Mouse (Mus musculus): ENCODE measurements around the gene Fpr3.
"Not testable (repeated sequence)": the region's sequence is repeated elsewhere in the genome, so short reads cannot be mapped to it uniquely, and the experiment has no call there.

Fpr3 gene

DNA sequence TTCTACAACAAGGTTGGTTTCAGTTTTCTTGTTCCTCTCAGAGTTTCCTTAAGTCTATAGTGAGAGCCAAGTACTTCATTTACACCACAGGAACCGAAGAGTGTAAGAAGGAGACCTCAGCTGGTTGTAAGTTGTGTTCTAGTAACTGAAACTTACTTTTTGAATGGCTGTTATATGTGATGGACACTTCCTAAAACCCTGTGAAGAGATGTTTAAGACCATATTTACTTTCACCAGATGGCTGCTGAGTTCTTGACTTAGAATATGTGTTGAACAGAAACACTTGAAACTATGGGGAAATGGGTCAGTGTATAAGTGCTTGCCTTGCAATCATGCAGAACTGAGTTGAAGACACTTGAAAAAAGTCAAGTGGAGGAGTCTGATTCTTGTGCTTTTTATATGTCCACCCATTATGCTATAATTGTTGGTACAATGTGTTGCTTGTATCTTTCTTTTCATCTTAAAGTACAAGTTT is at the start of gene Fpr3, which contains the start of gene Fpr2:
Fpr3 (plus strand) TSS at position 79 of the 475 bp plus-strand sequence.
Fpr2 (plus strand) TSS at position 51 of the 475 bp plus-strand sequence.
- in situ Hi-C loops (cut with MboI, MseI) = no loop called here

DNA sequence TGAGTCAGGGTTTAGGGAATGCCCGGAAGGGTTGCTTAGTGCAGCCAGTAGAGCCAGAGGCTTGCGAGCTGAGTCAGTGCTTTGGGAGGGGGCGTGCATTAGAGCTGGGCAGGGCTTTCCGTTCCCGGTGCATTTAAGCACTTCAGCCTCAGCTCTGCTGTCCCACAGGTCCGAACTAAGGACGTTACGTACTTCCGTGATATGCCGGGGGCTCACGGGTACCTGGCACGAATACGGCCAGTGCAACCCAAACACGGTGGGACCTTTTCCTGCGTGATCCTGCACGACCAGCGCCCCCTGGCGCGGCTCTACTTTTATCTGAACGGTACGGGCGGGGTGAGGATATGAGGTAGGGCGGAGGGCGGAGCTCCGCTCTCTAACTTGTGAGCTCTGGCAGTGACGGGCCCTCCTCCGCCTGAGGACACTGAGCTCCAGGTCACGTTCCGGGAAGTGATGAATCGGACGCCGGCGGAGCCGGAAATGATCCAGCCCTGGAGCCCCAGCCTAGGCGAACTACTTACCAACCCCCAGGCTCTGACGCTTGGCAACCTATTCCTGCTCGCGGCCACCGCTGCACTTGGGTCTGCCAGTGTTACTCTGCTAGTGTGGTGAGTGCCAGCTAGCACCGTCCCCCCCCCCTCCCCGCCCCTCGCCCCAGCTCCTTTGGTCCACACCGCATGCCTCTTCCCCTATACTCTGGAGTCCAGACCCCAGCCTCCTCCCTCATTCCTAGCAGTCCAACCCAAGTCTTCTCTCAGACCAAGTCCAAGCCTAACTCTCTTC is 49.5 kb upstream of the Fpr3 start:
- in situ Hi-C loops (cut with MboI, MseI) = no loop called here

DNA sequence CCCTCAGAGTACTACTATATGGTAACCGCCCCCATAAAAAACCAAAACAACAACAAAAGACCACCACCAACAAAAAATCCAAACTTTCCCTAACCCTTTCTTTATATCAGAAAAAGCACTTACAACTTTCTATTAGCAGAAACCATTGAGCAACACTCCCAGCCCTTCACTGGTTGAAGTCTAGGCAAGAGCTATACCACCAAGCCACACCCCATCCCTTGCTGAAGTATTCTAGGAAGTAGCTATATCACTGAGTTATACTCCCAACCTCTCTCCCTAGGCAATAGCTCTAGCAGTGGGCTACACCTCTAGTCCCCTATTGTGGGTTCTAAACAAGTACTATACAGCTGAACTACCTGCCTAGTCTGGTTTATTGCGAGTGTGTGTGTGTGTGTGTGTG is 48.4 kb upstream of the Fpr3 start:
- in situ Hi-C loops (cut with MboI, MseI) = no loop called here

DNA sequence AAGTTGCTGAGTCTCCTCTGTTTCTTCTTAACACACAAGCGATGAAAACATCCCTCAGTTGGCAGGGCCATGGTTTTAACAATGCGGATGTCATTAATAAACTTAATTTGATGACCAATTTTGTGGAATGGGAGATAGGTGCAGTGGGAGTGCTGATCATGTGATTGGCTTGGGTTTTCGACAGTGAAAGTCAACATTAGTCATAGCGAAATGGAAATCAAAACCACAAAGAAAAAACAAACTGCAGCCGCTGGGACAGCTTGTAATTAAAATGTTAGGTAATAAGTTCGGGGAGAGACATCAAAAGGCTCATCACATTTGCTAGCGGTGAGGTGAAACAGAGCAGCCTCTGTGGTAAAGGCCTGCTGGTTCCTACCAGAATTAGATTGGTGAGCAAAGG is 46.9 kb upstream of the Fpr3 start:
- in situ Hi-C loops (cut with MboI, MseI) = no loop called here

DNA sequence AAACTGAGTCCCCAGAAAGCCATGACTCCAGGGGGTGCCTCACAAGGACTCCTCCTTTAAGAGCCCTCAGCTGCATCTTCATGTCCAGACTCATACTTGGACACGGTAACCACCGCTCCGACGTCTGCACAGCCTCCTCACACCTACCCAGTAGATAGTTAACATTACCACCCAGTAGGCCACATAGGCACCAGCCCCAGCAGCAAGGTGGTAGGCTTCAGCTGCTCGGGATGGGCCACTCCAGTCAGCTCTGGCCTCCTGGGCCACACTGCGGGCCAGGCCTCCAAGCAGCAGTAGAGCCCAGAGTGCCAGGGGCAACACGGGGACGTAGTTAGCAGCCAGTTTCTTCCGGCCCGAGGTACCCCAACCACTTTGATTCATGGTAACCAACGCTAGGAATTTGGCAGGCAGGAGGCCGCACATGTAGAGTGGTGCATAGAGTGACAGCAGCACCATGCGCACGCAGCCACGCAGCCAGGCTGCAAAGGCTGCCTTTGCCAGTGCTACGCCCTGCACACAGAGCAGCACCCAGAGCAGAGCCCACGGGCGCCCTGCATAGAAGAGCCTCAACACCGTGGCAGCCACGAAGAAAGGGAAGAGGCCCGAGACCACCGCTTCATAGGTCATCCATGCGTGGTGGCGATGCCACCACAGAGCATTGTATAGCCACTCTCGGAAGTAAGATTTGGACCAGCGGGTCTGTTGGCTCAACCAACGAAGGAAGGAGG is 44.0 kb upstream of the Fpr3 start:
- in situ Hi-C loops (cut with MboI, MseI) = no loop called here

DNA sequence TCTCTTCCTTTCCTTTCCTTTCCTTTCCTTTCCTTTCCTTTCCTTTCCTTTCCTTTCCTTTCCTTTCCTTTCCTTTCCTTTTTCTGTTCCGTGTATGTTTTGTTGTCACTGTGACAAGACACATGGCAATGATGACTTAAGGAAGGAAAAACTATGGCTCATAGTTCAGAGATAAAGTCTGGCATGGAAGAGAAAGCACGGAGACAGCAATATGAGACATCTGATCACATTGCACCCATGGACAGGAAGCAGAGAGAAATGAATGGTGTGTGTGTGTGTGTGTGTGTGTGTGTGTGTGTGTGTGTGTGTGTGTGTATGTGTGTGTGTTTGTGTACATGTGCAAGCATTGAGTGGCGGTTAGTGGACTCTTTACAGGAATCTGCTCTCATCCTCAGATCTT is 43.0 kb upstream of the Fpr3 start:
- in situ Hi-C loops (cut with MboI, MseI) = not testable (repeated sequence)

DNA sequence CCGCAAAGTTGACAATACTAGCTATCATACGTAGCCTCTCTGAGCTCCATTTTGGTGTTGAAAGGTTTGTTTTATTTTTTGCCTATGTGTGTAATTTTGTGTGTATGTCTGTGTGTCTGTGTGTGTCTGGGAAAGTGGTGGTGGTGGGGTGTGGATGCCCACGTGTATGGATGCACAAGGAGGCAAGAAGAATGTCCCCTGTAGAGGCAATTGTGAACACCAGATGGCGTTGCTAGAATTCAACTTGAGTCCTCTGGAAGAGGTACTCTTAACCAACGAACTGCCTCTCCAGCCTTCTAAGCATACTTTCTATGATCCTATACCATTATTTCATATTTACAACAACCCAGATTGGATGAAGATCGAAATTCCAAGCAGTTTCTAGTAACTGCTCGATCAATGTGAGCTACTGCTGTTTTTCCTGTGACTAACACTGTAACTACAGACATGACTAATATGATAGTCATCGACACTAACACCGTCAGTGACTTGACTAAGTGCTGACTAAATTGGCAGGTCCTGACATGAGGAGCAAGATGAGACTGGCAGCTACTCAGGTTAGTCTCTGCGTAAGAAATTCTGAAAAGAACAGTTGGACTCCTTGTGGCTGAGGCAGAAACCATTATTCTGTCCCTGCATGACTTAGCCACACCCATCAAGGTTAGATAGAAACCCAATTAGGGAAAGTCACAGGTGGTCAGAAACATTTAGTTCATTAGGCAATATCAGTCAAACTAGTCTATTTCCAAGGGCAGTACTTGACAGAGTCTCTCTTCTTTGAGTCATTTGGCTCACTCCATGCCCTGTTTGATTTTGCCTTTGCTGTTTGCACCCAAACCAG is 42.2 kb upstream of the Fpr3 start:
- in situ Hi-C loops (cut with MboI, MseI) = no loop called here

DNA sequence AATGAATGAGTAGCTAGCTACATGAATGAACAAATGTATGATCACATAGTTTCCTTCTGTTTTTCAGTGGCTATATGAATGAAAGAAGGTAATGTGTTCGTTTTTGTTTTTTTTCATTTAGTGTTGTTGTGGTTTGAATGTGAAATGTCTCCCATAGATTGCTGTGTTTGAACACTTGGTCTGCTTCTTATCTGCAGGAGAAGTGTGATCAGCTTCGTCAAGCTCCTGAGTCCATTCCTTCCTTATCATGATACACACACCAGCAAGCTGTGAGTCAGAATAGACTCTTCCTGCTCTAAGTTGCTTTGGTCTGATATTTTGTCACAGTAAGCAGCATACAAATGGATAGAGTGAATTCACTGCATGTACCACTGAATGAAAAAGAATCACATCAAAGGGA is 38.7 kb upstream of the Fpr3 start:
- in situ Hi-C loops (cut with MboI, MseI) = no loop called here

DNA sequence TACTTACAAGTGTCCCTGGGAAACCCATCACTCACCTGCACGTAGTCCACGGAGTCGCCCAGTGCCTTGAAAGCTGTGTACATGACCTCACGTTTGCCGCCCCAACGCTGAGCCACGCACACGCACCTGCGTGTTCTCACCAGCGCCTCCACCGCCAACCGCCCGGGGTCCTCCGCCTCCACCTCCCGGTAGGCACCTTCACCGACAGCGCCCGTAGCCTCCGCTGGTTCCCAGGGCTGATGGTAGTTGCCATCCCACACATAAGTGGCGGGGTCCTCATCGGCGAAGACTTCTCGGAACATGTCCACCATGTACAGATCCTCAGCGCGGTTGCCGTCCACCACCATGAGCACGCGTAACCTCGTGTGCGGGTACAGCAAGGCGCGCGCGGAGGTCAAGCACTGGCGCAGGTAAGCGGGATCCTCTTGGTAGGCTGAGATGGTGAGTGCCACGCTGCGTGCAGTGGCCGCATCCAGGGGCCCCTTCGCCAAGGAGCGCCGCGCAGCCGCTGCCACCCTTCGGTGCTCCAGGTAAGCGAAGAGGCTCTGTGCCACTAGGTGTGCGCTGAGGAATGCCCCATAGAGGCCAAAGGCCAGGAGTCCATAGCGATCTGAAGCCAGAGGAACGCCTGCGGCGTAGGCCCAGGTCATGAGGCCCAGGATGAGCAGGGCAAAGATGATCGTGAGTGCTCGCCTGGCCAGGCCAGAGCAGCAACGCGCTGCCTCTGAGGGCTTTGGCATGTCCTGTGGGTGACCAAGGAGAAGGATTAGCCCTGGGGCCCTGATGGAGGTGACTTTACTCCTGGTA is 37.5 kb upstream of the Fpr3 start:
- in situ Hi-C loops (cut with MboI, MseI) = no loop called here

DNA sequence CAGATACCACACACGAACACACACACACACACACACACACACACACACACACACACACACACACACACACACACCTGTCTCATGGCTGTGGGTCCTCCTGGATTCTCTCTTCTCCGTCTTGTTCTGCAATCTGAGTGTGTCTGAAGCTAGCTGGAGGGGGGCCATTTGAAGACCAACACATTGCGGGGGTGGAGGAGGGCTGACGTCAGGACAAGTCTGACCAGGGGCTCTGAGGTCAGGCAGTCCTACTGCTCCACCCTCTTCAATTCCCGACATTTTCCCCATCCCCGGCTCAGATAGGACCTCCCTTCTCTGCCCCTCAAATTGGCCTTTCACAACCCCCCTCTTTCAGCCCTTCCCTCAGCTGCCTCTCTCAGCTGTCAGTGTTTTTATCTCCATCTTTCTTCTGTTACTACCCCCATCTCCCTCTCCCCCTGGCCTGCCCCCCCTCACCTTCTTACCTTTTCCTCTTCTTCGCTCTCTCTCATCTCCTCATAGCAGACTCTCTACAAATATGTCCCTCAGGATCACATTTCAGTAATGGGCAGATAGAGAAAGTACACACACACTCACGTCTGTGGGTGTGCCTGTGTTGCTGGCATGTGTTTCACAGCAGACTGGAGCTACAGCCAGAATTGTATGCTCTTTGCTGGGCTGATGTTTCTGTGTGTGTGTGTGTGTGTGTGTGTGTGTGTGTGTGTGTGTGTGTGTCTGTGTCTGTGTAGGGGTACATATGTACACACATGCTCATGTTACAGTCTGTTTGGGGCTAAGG is 32.4 kb upstream of the Fpr3 start, which contains the start of gene Has1:
Has1 (minus strand) TSS at position 142 of the 775 bp plus-strand sequence.
- in situ Hi-C loops (cut with MboI, MseI) = no loop called here

DNA sequence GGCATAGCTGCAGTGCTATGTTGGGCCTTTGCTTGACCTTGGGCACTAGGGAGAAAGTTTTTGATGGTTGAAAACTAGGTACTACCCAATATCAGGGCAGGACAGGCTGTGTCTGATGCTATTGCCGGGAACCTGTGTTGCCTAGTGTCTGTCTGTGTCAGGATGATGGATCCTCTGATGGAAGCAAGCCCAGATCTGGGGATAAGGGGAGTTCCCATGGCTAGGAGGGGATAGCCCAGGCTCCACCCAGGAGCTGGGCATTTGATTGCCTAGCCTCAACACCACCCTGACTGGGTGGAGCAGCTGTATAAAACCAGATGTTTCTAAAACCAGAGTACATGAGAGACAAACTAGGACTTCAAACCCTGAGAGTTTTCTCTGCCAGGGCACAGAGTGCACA is 31.0 kb upstream of the Fpr3 start:
- in situ Hi-C loops (cut with MboI, MseI) = no loop called here

DNA sequence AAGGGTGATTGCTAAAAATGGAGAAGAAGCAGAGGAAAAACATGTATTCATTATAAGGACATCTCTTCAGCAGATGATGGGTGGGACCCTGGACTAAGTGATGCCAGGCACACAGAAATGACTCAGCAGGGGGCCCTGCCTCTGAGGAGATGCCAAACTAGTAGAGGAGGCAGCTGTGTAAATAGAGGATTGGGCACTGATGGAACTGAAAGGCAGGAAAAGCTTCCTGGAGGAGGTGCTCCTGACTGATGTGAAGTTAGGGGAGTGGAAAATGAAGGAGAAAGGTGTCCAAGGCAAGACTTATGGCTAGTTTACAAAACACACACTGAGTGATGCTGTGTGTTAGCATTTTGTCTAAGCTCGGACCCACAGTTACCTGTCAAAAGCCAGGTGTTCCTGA is 30.2 kb upstream of the Fpr3 start:
- in situ Hi-C loops (cut with MboI, MseI) = no loop called here

DNA sequence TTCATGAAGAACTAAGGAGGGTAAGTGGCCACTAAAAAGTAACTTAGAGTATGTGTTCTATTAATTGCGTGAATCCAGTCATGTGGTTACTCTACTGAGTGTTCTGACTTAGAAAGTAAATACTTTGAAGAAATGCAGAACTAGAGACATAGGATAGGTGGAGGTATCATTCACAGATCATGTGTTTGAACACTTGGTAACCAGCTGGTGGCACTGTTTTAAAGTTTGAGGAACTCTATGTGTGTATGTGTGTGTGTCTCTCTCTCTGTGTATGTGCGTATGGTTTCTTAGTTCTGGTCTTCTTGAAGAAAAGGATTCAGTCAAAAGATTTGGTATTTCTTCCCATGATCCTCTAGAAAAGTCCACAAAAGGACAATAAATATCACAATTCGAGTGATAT is 27.5 kb upstream of the Fpr3 start:
- in situ Hi-C loops (cut with MboI, MseI) = no loop called here

DNA sequence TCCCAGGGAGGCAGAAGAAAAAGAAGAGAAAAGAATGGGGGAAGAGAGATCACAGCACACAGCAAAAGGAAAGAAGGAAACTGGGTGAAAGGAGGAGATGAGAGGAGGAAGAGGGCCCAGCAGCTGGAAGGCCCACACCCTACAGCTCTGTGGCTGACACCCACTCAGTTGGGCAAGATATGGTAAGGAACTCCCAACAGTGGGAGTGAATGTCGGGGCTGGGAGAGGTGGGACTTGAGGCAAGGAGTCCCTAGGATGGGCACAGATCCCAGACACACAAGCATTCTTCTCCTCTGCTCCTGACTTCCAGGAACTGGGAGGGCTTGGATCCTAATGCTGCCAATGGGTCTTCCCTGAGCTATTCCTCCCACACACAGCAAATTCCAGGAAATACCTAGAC is 25.3 kb upstream of the Fpr3 start:
- in situ Hi-C loops (cut with MboI, MseI) = no loop called here

DNA sequence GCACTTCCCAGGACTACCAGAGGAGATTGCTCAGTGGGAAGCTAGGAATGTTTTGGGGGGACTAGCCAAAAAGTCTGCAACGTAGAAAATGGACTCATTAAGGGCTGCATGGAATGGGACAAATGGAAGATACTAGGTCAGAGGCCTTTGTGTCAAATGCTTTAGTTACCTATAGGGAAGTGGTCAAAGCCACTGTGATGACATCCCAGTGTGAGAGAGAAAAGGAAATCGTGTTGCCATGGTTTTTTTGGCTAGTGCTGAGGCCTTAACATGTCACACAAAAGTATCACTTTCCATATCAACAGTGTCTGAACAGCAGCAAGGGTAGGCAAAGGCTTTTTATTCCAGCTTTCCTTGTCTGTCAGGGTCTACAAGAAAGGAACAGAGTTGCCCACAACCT is 22.5 kb upstream of the Fpr3 start:
- in situ Hi-C loops (cut with MboI, MseI) = no loop called here

DNA sequence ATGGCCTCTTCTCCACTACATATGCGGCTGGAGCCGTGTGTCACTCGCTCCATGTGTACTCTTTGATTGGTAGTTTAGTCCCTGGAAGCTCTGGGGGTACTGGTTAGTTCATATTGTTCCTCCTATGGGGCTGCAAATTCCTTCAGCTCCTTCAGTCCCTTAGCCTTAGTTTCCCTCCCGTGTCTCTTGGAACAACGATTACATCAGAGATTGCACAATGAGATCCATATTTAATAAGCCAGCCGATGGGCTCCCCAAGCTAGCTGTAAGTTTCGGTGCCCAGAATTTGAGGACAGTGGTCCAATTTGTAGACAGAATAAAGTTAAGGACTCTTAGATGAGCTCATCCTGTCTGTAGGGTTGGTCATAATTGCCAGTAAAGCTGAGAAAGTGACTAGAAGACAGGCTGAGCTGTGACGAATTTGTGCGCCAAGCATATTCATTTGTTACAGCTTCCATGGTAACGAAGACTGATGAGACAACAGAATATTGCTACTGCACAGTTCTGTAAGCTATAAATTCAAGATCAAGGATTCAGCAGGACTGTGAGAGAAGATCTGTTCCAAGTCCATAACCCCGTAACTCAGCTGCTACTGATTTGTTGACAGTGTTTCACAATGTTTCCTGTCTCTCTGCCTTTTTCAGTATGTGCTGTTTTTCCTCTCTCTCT is 20.7 kb upstream of the Fpr3 start:
- in situ Hi-C loops (cut with MboI, MseI) = no loop called here

DNA sequence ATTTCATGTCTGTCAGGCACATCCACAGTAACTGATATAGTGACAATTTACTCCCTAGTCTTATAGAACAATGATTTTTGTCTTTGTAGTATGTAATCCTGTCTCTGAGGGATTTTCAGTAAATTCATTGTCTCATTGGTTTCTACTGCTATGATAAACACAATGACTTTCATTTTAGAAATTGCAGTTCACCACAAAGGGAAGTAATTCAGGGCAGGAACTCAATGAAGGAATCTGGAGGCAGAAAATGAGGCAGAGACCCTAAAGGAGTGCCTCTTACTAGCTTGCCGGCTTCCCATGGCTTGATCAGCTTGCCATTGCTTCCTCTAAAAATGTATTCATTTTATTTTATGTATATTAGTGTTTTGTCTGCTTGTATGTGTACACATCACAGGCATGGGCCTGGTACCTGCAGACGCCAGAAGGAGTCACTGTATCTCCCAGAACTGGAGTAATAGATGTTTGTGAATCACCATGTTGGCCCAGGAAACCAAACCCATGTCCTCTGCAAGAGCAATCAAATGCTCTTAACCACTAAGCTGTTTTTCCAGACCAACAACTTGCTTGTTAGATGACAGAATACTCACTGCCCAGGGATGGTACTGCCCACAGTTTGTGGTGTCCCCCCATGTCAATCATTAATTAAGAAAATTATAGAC is 16.6 kb upstream of the Fpr3 start:
- in situ Hi-C loops (cut with MboI, MseI) = no loop called here

DNA sequence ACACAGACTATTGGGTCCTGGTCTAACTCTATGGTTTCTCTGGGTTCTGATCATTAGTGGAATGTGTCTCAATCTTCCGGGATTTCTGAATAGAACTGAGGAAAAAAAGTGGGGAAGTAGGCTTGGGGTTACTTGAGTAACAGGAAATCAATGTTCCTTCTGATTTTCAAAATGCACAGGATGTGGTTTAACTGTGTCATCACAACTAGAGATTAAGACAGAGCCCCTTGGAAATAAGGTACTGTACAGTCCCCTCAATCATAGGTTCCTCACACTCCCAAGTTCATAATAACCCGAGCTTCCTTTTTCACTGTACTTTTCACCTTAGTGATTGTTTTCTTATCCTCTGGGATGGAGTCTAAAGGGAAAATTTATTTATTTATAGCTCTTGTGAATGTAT is 16.0 kb upstream of the Fpr3 start:
- in situ Hi-C loops (cut with MboI, MseI) = no loop called here

DNA sequence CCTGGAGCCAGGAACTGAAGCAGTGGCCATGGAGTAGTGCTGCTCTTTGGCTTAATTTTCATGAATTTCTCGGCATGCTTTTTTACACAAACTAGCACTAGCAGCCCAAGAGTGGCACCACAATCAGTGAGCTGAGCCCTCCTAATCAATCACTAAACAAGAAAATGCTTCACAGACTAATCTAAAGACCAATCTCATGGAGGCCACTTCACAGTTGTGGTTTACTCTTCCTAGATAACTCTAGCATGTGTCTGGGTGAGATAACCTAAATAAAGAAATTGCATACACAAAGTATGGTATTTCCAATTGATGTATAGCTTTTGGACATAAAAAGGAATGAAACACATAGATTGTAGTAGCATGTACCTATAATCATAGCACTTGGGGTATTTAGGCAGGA is 8.3 kb upstream of the Fpr3 start:
- in situ Hi-C loops (cut with MboI, MseI) = no loop called here

Measured in T-helper 1 cell (primary cell).